Mouse (Mus musculus): ENCODE results near the gene Myoz2. TPM values are rescaled to one million over a fixed set of nuclear protein-coding genes. Genes with fewer than 3 reads are reported as not detected.

The Myoz2 gene
- polyA plus RNA-seq, 1 experiment from 2014 or later, result not detected

GRCm38 (mm10) chr3:123072472-123072871 lies 37.7 kb upstream of the Myoz2 start:
- H3K4me2 ChIP-seq (ENCODE audit: low read length), result no peak overlapping the region
- 0 out of 2 replicates have a peak overlapping the region, but pooled peaks have one; percentile 6 for H3K27ac ChIP-seq
- no peaks in the 10 kb centered on the region for H3K9me3 ChIP-seq (replicated peaks; ENCODE audit: low read length)
- no peak for DNase-seq (ENCODE audit: low spot score)
- no peak for ATAC-seq (replicated peaks; ENCODE audit: low FRiP score, low read depth)
- no peaks in the 10 kb centered on the region for H3K27me3 ChIP-seq (ENCODE audit: insufficient read depth, low read length)
- H3K4me1 ChIP-seq (replicated peaks; ENCODE audit: insufficient read depth, low read length), result no peaks in the 10 kb centered on the region
- TF ChIP-seq CTCF (IDR thresholded peaks at IDR 0.05; ENCODE audit: low read depth), result no peak
- no peak overlapping the region for H3K9ac ChIP-seq (ENCODE audit: low read depth, low read length)
- H3K4me3 ChIP-seq (replicated peaks; ENCODE audit: low read depth, low read length), result no peak overlapping the region
- WGBS, result no CpG with 5 or more reads among the region's 1 CpGs
- H3K36me3 ChIP-seq (ENCODE audit: insufficient read depth, low read length), result no peaks in the 10 kb centered on the region

DNA sequence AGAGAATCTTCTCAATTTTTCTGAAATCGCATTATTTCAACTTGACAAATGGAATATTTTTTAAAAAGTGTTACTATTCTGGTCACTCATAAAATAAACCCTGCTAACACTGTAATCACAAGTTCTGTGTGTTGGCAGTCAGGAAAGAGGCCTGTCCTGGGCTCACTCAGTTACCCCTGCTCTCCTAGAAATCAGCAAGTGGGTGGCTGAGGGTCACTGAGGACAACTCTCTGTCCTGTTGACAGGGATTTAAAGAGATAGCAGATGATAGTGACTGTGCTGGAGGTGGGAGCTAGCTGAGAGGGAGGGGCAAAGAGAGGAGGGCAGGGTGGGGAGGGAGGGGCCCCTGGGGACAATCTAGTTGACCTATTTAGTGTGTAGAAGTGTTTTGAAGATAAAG lies 36.2 kb upstream of the Myoz2 start:
- Histone ChIP-seq H3K36me3 (ENCODE audit: insufficient read depth, low read length) (no peaks in the 10 kb centered on the region), H3K4me3 (replicated peaks; ENCODE audit: low read depth, low read length) (no peak overlapping the region), H3K27me3 (ENCODE audit: insufficient read depth, low read length) (no peaks in the 10 kb centered on the region), H3K9ac (ENCODE audit: low read depth, low read length) (no peak overlapping the region), H3K9me3 (replicated peaks; ENCODE audit: low read length) (no peaks in the 10 kb centered on the region), H3K4me1 (replicated peaks; ENCODE audit: insufficient read depth, low read length) (no peaks in the 10 kb centered on the region), H3K27ac (no peak overlapping the region), H3K4me2 (ENCODE audit: low read length) (no peak overlapping the region)
- WGBS, result 98% methylated on average over 1 of the region's 1 CpGs
- DNase-seq (ENCODE audit: low spot score), result no peak
- ATAC-seq (replicated peaks; ENCODE audit: low FRiP score, low read depth), result no peak
- TF ChIP-seq CTCF (IDR thresholded peaks at IDR 0.05; ENCODE audit: low read depth), result no peak

DNA sequence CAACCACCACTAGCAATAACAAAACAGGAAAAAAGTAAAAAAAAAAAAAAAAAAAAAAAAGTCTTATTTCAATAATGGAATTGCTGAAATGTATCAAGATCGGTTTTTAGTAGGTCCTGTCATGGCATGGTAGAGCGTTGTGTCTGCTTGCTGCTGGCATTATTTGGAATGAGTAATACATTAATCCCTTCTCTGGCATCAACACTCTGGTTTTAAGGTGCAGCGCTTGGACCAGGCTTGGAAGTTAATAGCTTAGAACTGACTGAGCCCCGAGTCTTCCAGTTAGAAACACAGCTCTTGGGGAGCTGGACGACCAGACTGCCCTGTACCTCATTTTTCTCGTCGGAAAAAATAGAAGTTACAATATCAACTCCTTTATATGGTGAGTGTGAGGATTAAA lies 32.0 kb upstream of the Myoz2 start:
- WGBS, result 90% methylated on average over 7 of the region's 7 CpGs

GRCm38 (mm10) chr3:123065466-123065865 lies 30.7 kb upstream of the Myoz2 start:
- H3K27ac ChIP-seq, result no peak overlapping the region

More for the DNA sequence above, 32.0 kb upstream of the Myoz2 start:
- no peak overlapping the region for H3K4me2 ChIP-seq (ENCODE audit: low read length)
- no peaks in the 10 kb centered on the region for H3K4me1 ChIP-seq (replicated peaks; ENCODE audit: insufficient read depth, low read length)
- H3K4me3 ChIP-seq (replicated peaks; ENCODE audit: low read depth, low read length), result no peak overlapping the region
- H3K9me3 ChIP-seq (replicated peaks; ENCODE audit: low read length), result no peaks in the 10 kb centered on the region
- ATAC-seq (replicated peaks; ENCODE audit: low FRiP score, low read depth) (no peak), DNase-seq (ENCODE audit: low spot score) (no peak)
- H3K36me3 ChIP-seq (ENCODE audit: insufficient read depth, low read length), result no peaks in the 10 kb centered on the region
- no peak overlapping the region for H3K27ac ChIP-seq
- H3K27me3 ChIP-seq (ENCODE audit: insufficient read depth, low read length), result no peaks in the 10 kb centered on the region
- no peak for TF ChIP-seq CTCF (IDR thresholded peaks at IDR 0.05; ENCODE audit: low read depth)
- no peak overlapping the region for H3K9ac ChIP-seq (ENCODE audit: low read depth, low read length)

GRCm38 (mm10) chr3:123064186-123064585 lies 29.4 kb upstream of the Myoz2 start:
- no peak for TF ChIP-seq CTCF (IDR thresholded peaks at IDR 0.05; ENCODE audit: low read depth)
- Histone ChIP-seq H3K4me1 (replicated peaks; ENCODE audit: insufficient read depth, low read length) (no peaks in the 10 kb centered on the region), H3K4me2 (ENCODE audit: low read length) (no peak overlapping the region), H3K9me3 (replicated peaks; ENCODE audit: low read length) (no peaks in the 10 kb centered on the region), H3K27me3 (ENCODE audit: insufficient read depth, low read length) (no peaks in the 10 kb centered on the region), H3K36me3 (ENCODE audit: insufficient read depth, low read length) (no peaks in the 10 kb centered on the region), H3K27ac (no peak overlapping the region), H3K9ac (ENCODE audit: low read depth, low read length) (no peak overlapping the region), H3K4me3 (replicated peaks; ENCODE audit: low read depth, low read length) (no peak overlapping the region)
- 41% methylated on average over 5 of the region's 5 CpGs for WGBS
- DNase-seq (ENCODE audit: low spot score) (no peak), ATAC-seq (replicated peaks; ENCODE audit: low FRiP score, low read depth) (no peak)

More at GRCm38 (mm10) chr3:123065466-123065865, 30.7 kb upstream of the Myoz2 start:
- DNase-seq (ENCODE audit: low spot score) (peak; percentile 46), ATAC-seq (replicated peaks; ENCODE audit: low FRiP score, low read depth) (no peak)
- no peak for TF ChIP-seq CTCF (IDR thresholded peaks at IDR 0.05; ENCODE audit: low read depth)
- Histone ChIP-seq H3K36me3 (ENCODE audit: insufficient read depth, low read length) (no peaks in the 10 kb centered on the region), H3K27me3 (ENCODE audit: insufficient read depth, low read length) (no peaks in the 10 kb centered on the region), H3K4me1 (replicated peaks; ENCODE audit: insufficient read depth, low read length) (no peaks in the 10 kb centered on the region), H3K4me3 (replicated peaks; ENCODE audit: low read depth, low read length) (no peak overlapping the region), H3K9ac (ENCODE audit: low read depth, low read length) (no peak overlapping the region), H3K9me3 (replicated peaks; ENCODE audit: low read length) (no peaks in the 10 kb centered on the region), H3K4me2 (ENCODE audit: low read length) (no peak overlapping the region)
- WGBS, result 57% methylated on average over 5 of the region's 5 CpGs

DNA sequence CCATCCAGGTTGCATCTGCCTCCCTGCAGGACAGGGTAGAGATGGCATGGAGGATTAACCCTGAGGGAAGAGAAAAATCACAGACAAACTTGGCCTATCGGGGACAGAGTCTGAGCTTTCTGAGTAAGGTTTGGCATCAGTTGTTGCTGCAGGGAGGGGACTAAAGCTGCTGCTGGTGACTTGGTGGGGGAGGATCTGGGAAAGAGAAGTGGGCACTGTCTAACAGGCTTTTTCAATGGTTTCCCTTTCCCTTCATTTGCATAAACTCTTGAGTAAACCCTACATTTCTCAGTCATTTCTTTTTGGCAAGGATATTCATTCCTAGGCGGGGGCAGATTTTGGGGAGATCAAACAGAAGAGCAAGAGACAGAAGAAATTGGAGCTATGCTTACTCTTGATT lies 27.1 kb upstream of the Myoz2 start:
- no peak overlapping the region for H3K4me2 ChIP-seq (ENCODE audit: low read length)
- ATAC-seq (replicated peaks; ENCODE audit: low FRiP score, low read depth), result no peak
- no peak for DNase-seq (ENCODE audit: low spot score)
- no peaks in the 10 kb centered on the region for H3K27me3 ChIP-seq (ENCODE audit: insufficient read depth, low read length)
- no peaks in the 10 kb centered on the region for H3K9me3 ChIP-seq (replicated peaks; ENCODE audit: low read length)
- no peak overlapping the region for H3K9ac ChIP-seq (ENCODE audit: low read depth, low read length)
- no peak overlapping the region for H3K4me3 ChIP-seq (replicated peaks; ENCODE audit: low read depth, low read length)
- no peaks in the 10 kb centered on the region for H3K36me3 ChIP-seq (ENCODE audit: insufficient read depth, low read length)
- H3K27ac ChIP-seq, result no peak overlapping the region
- 85% methylated on average over 2 of the region's 2 CpGs for WGBS
- TF ChIP-seq CTCF (IDR thresholded peaks at IDR 0.05; ENCODE audit: low read depth), result no peak
- H3K4me1 ChIP-seq (replicated peaks; ENCODE audit: insufficient read depth, low read length), result no peaks in the 10 kb centered on the region

DNA sequence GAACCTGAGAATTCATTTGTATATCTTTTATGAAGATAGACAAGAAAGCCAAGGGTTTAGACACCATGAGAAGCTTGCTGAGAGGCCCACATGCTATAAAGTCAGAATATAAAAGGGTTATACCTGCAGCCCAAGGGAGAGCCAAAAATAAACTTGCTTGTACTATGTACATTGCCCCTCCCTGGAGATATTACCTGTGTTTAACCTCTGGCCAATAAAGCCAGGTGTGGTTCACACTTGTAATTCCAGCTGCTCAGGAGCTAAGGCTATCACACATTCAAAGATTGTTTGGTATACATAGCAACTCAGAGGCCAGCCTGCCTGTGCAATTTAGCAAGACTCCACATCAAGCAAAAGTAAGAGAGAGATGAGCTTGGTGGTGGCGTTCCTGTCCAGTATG lies 24.0 kb upstream of the Myoz2 start:
- 100% methylated on average over 1 of the region's 1 CpGs for whole genome bisulfite sequencing

More for the DNA sequence above, 24.0 kb upstream of the Myoz2 start:
- H3K27me3 ChIP-seq (ENCODE audit: insufficient read depth, low read length), result no peaks in the 10 kb centered on the region
- H3K27ac ChIP-seq, result no peak overlapping the region
- DNase-seq (ENCODE audit: low spot score) (no peak), ATAC-seq (replicated peaks; ENCODE audit: low FRiP score, low read depth) (no peak)
- H3K4me2 ChIP-seq (ENCODE audit: low read length), result no peak overlapping the region
- H3K9me3 ChIP-seq (replicated peaks; ENCODE audit: low read length), result no peaks in the 10 kb centered on the region
- no peak overlapping the region for H3K9ac ChIP-seq (ENCODE audit: low read depth, low read length)
- H3K36me3 ChIP-seq (ENCODE audit: insufficient read depth, low read length), result no peaks in the 10 kb centered on the region
- TF ChIP-seq CTCF (IDR thresholded peaks at IDR 0.05; ENCODE audit: low read depth), result no peak
- H3K4me1 ChIP-seq (replicated peaks; ENCODE audit: insufficient read depth, low read length), result 0 out of 2 replicates have a peak, but pooled peaks cover 3% of the 10 kb centered on the region
- no peak overlapping the region for H3K4me3 ChIP-seq (replicated peaks; ENCODE audit: low read depth, low read length)
